Mouse (Mus musculus) CH12.LX (cell line): ENCODE data around the gene I830077J02Rik. TPM values are rescaled to one million over a fixed set of nuclear protein-coding genes. Genes with fewer than 3 reads are reported as not detected.

ENCODE experiments used
- DNase-seq: peaks from one replicate; pipeline ENCODE4 v3.0.0-alpha.2; 2013; ENCODE audit errors: extremely low read depth
- H3K27ac ChIP-seq: 2 replicates; pipeline ENCODE4 v1.5.1; 2012; ENCODE audit warnings: low read depth, mild to moderate bottlenecking, control low read depth, moderate library complexity; ENCODE audit not compliant: insufficient read depth
- H3K27me3 ChIP-seq: replicated peaks from 2 replicates; pipeline ENCODE3; 2012; ENCODE audit warnings: inconsistent platforms
- H3K36me3 ChIP-seq, 2 experiments: replicated peaks in 1 of 2; 2 replicates each; pipeline versions ENCODE3 to v1.6.1; 2012; ENCODE audit warnings: inconsistent platforms in 1 of 2, low read length in 1 of 2, mild to moderate bottlenecking in 1 of 2, mixed read lengths in 1 of 2, moderate library complexity in 1 of 2; ENCODE audit not compliant: control insufficient read depth in 1 of 2, insufficient read depth in 1 of 2
- H3K4me1 ChIP-seq, 2 experiments: 2 replicates each; pipeline ENCODE4 v1.6.1; 2012; ENCODE audit warnings: inconsistent platforms in 1 of 2, moderate library complexity in 1 of 2; ENCODE audit not compliant: insufficient read depth in 2 of 2, control insufficient read depth in 1 of 2
- H3K4me2 ChIP-seq: 2 replicates; pipeline ENCODE4 v1.6.1; 2012; ENCODE audit warnings: low read depth, mild to moderate bottlenecking, control low read depth; ENCODE audit not compliant: poor library complexity, insufficient read depth, severe bottlenecking
- H3K4me3 ChIP-seq, 3 experiments: fragments of 150-350 bp in 1 of 3; sonication (generic) in 1 of 3; replicated peaks in 1 of 3; 2 replicates each; pipeline versions ENCODE3 to v1.5.1; 2011 to 2012; ENCODE audit warnings: low read depth in 2 of 3, low read length in 2 of 3, mild to moderate bottlenecking in 2 of 3, moderate library complexity in 2 of 3, control low read depth in 1 of 3, improper control_type of control experiment in 1 of 3, inconsistent platforms in 1 of 3, mixed read lengths in 1 of 3; ENCODE audit not compliant: poor library complexity in 1 of 3
- H3K79me2 ChIP-seq: replicated peaks from 2 replicates; pipeline ENCODE4 v1.6.1; 2012; ENCODE audit warnings: mild to moderate bottlenecking, moderate library complexity; ENCODE audit not compliant: control insufficient read depth, poor library complexity, insufficient read depth, severe bottlenecking; ENCODE audit errors: extremely low read depth
- H3K9ac ChIP-seq: 2 replicates; pipeline ENCODE4 v1.6.1; 2012; ENCODE audit warnings: low read depth, mild to moderate bottlenecking, control low read depth, moderate library complexity; ENCODE audit not compliant: insufficient read depth
- H3K9me3 ChIP-seq: replicated peaks from 2 replicates; pipeline ENCODE3; 2012; ENCODE audit warnings: low read length, inconsistent platforms, mixed read lengths
- BHLHE40 ChIP-seq: IDR thresholded peaks from 2 replicates; pipeline ENCODE4 v1.6.1; 2011; ENCODE audit warnings: mild to moderate bottlenecking, low read depth, low read length, improper control_type of control experiment
- CTCF ChIP-seq, 2 experiments: IDR thresholded peaks in 1 of 2; conservative IDR thresholded peaks in 1 of 2; 2 replicates each; pipeline ENCODE4 v1.5.1; 2011 to 2012; ENCODE audit warnings: low read depth in 2 of 2, low read length in 2 of 2, improper control_type of control experiment in 1 of 2, inconsistent platforms in 1 of 2, mild to moderate bottlenecking in 1 of 2, moderate library complexity in 1 of 2
- ELF1 ChIP-seq: IDR thresholded peaks from 2 replicates; pipeline ENCODE4 v1.6.1; 2014; ENCODE audit warnings: low read depth, mild to moderate bottlenecking, inconsistent platforms, low read length, improper control_type of control experiment
- GABPA ChIP-seq: IDR thresholded peaks from 2 replicates; pipeline ENCODE4 v1.6.1; 2012; ENCODE audit warnings: low read depth, low read length, improper control_type of control experiment, inconsistent platforms; ENCODE audit not compliant: insufficient replicate concordance
- HCFC1 ChIP-seq: IDR thresholded peaks from 2 replicates; pipeline ENCODE4 v1.6.1; 2012; ENCODE audit warnings: low read depth, mild to moderate bottlenecking, inconsistent platforms, low read length, improper control_type of control experiment
- IRF4 ChIP-seq: IDR thresholded peaks from 2 replicates; pipeline ENCODE4 v1.6.1; 2014; ENCODE audit warnings: low read depth, mild to moderate bottlenecking, inconsistent platforms, low read length, improper control_type of control experiment
- JUN ChIP-seq: IDR thresholded peaks from 2 replicates; pipeline ENCODE4 v1.6.1; 2011; ENCODE audit warnings: low read depth, mild to moderate bottlenecking, low read length, improper control_type of control experiment, moderate library complexity; ENCODE audit not compliant: insufficient read depth
- KAT2A ChIP-seq: IDR thresholded peaks from 2 replicates; pipeline ENCODE4 v1.6.1; 2012; ENCODE audit warnings: low read length, improper control_type of control experiment, inconsistent platforms; ENCODE audit not compliant: insufficient replicate concordance
- MAFK ChIP-seq: IDR thresholded peaks from 2 replicates; pipeline ENCODE4 v1.6.1; 2011; ENCODE audit warnings: low read length, improper control_type of control experiment; ENCODE audit not compliant: insufficient replicate concordance
- MAX ChIP-seq: IDR thresholded peaks from 2 replicates; pipeline ENCODE4 v1.6.1; 2011; ENCODE audit warnings: low read length, improper control_type of control experiment
- MYC ChIP-seq: IDR thresholded peaks from 2 replicates; pipeline ENCODE4 v1.6.1; 2011; ENCODE audit warnings: low read depth, mild to moderate bottlenecking, improper control_type of control experiment, low read length
- POLR2A ChIP-seq: IDR thresholded peaks from 2 replicates; pipeline ENCODE4 v1.6.1; 2011; ENCODE audit warnings: low read depth, mild to moderate bottlenecking, improper control_type of control experiment, low read length
- POLR2AphosphoS2 ChIP-seq: IDR thresholded peaks from 2 replicates; pipeline ENCODE4 v1.6.1; 2011; ENCODE audit warnings: low read depth, low read length, improper control_type of control experiment
- TBP ChIP-seq: conservative IDR thresholded peaks from 2 replicates; pipeline ENCODE4 v1.6.1; 2011; ENCODE audit warnings: low read depth, low read length, improper control_type of control experiment
- TCF12 ChIP-seq: IDR thresholded peaks from 2 replicates; pipeline ENCODE4 v1.6.1; 2014; ENCODE audit warnings: low read depth, mild to moderate bottlenecking, inconsistent platforms, low read length, improper control_type of control experiment
- USF2 ChIP-seq: conservative IDR thresholded peaks from 2 replicates; pipeline ENCODE4 v1.6.1; 2011; ENCODE audit warnings: low read depth, low read length, improper control_type of control experiment
- ZC3H11A ChIP-seq: IDR thresholded peaks from 2 replicates; pipeline ENCODE4 v1.6.1; 2012; ENCODE audit warnings: low read depth, mild to moderate bottlenecking, inconsistent platforms, low read length, improper control_type of control experiment
- ZKSCAN1 ChIP-seq: IDR thresholded peaks from 2 replicates; pipeline ENCODE4 v1.6.1; 2012; ENCODE audit warnings: low read depth, inconsistent platforms, low read length, improper control_type of control experiment, borderline replicate concordance
- dilution Hi-C: fragments of 300-500 bp; cut with MboI; formaldehyde crosslinking; loops from 2 replicates; pipeline ENCODE4 v1.14.3; 2020; ENCODE audit warnings: low sequenced_read_pairs; ENCODE audit not compliant: extremely low pct_unique_long_range_greater_than_20kb, extremely low pct_ligation_motif_present
- in situ Hi-C: fragments of 300-500 bp; cut with MboI; formaldehyde crosslinking; loops from 3 replicates; pipeline ENCODE4 v1.14.3; 2019; ENCODE audit warnings: low sequenced_read_pairs, low pct_ligation_motif_present, low pct_unique_long_range_greater_than_20kb, mixed read lengths
- polyA plus RNA-seq: library from polyadenylated mRNA; unstranded; fragments of >175 nt; gene quantifications from 2 replicates; pipeline ENCODE4 v1.2.1, GENCODE M21; 2012; ENCODE audit warnings: low read depth; ENCODE audit not compliant: insufficient read length
- total RNA-seq, 2 experiments: library from RNA; depleted of rRNA; stranded (reverse); fragments of 300-350 nt in 1 of 2; fragments of >200 nt in 1 of 2; gene quantifications; 2 replicates each; pipeline ENCODE4 v1.2.3; 2012 to 2014

The I830077J02Rik gene
- total and polyA plus RNA-seq, 3 experiments, result 1.3 to 10.2 (median 2.9) TPM

GRCm38 (mm10) chr3:105882105-105882504, 50.4 kb downstream of the I830077J02Rik start:
- H3K9me3 ChIP-seq, result no peaks in the 10 kb centered on the region
- H3K27me3 ChIP-seq, result no peaks in the 10 kb centered on the region
- H3K79me2 ChIP-seq, result no peaks in the 10 kb centered on the region
- H3K4me3 ChIP-seq, result no peak overlapping the region
- dilution Hi-C loops (no loop called here), in situ Hi-C loops (no loop called here)
- H3K4me1 ChIP-seq, result peaks cover 3 to 7% of the 10 kb centered on the region in 2 experiments; a peak in 3 of 4 replicates
- H3K36me3 ChIP-seq, result no peaks in the 10 kb centered on the region
- no peak overlapping the region for H3K9ac ChIP-seq
- H3K27ac ChIP-seq, result no peak overlapping the region
- DNase-seq, result no peak
- H3K4me2 ChIP-seq, result no peak overlapping the region
- TF ChIP-seq KAT2A (no peak), MAFK (no peak), TCF12 (no peak), POLR2A (no peak), CTCF (conservative IDR thresholded peaks at IDR 0.05 in 1 of 2, IDR thresholded peaks at IDR 0.05 in 1 of 2; ENCODE audit: low read depth in 2 of 2, low read length in 2 of 2) (no peak), POLR2AphosphoS2 (no peak), ELF1 (no peak), USF2 (no peak), HCFC1 (no peak), IRF4 (no peak), MYC (no peak), MAX (no peak)

GRCm38 (mm10) chr3:105880419-105880818, 52.0 kb downstream of the I830077J02Rik start:
- dilution Hi-C loops, result no loop called here
- no peaks in the 10 kb centered on the region for H3K27me3 ChIP-seq
- no peak overlapping the region for H3K27ac ChIP-seq
- H3K36me3 ChIP-seq, result no peaks in the 10 kb centered on the region
- H3K9me3 ChIP-seq, result no peaks in the 10 kb centered on the region
- TF ChIP-seq BHLHE40 (no peak), POLR2AphosphoS2 (no peak), TCF12 (no peak), ZC3H11A (no peak), IRF4 (no peak), ZKSCAN1 (no peak), KAT2A (no peak), HCFC1 (no peak), GABPA (no peak), MYC (no peak), JUN (no peak), TBP (no peak)
- TF ChIP-seq, all 38 proteins: peak for 0
- DNase-seq, result no peak
- Histone ChIP-seq H3K4me1 (peaks cover 3 to 7% of the 10 kb centered on the region in 2 experiments; a peak in 3 of 4 replicates), H3K4me2 (no peak overlapping the region), H3K4me3 (no peak overlapping the region), H3K79me2 (no peaks in the 10 kb centered on the region), H3K9ac (no peak overlapping the region)
- in situ Hi-C loops, result no loop called here
